Mouse (Mus musculus) bone marrow, adult 2 months (tissue): ENCODE data around the gene Rpp40.

Source experiments
- CTCF ChIP-seq: fragments of 200-500 bp; IDR thresholded peaks from 2 replicates; pipeline ENCODE4 v1.5.1; 2011; ENCODE audit warnings: low read length, control low read depth; ENCODE audit not compliant: control insufficient read depth, insufficient read depth
- POLR2A ChIP-seq: fragments of 200-500 bp; IDR thresholded peaks from 2 replicates; pipeline ENCODE4 v1.6.1; 2011; ENCODE audit warnings: low read depth, mild to moderate bottlenecking, control low read depth, low read length, borderline replicate concordance; ENCODE audit not compliant: control insufficient read depth

DNA sequence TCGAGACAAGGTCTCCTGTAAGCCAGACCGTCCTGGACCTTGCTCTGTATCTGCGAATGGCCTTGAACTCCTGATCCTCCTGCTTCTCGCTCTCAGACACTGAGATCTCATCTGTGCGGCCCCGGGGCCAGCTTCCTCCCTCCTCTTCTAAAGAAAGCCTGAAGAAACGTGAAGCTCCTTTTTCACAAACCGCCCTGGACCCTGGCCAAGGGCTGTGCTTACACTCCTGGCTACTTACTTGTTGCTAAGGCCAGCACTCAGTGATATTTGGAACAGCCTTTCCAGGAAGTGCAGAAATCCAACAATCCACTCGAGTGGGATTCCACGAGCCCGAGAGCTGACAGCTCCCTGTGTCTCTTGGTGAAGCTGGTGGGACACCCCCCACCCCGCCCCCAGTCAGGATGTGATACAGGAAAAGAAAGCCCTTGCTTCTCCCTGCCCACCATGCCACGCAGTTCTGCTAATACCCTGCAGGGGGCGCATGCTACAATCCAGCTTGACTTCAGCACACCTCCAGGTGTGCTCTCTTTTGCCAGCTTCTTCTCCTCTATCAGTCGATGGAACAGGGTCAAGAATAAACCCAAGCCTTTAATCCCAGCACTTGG, 19.9 kb downstream of the Rpp40 start:
- peak; percentile 77 for TF ChIP-seq CTCF
- no peak for TF ChIP-seq POLR2A
